Mouse (Mus musculus) adipose tissue, adult 10 weeks (tissue): Measurements from ENCODE around the gene Bcar1. TPM values are rescaled to one million over a fixed set of nuclear protein-coding genes. Genes with fewer than 3 reads are reported as not detected.

Experiments
- polyA plus RNA-seq: library from polyadenylated mRNA; stranded (reverse); fragments of 350-450 nt; fragmentation: Illumina TruSeq; extraction: RNeasy Lipid Tissue Mini Kit (QIAGEN cat#74804); gene quantifications from one replicate; pipeline ENCODE4 v1.2.3, GENCODE M21; 2014; ENCODE audit warnings: low read depth, low replicate concordance

Gene Bcar1
- polyA plus RNA-seq, result 27.1 TPM

GRCm38 (mm10) chr8:111743792-111744696 is at the start of gene Bcar1:
Gene Bcar1 (minus strand): TSS chr8:111743809.

GRCm38 (mm10) chr8:111690960-111691445 is 52.6 kb downstream of the Bcar1 start, which contains the start of gene Ctrb1:
Gene Ctrb1 (minus strand): TSS chr8:111691010.

Other genes starting within 250 kb of the Bcar1 start
- gene Wdr59, start 221.7 kb downstream of the Bcar1 start, polyA plus RNA-seq, result 9.7 TPM
- 40.9 TPM for gene Znrf1, start 207.7 kb downstream of the Bcar1 start, polyA plus RNA-seq
- gene Ldhd, start 113.4 kb downstream of the Bcar1 start, polyA plus RNA-seq, result 267 TPM
- gene Zfp1, start 100.4 kb downstream of the Bcar1 start, polyA plus RNA-seq, result 20.4 TPM
- 2.3 TPM for gene Ctrb1, start 52.8 kb downstream of the Bcar1 start, polyA plus RNA-seq
- gene Cfdp1, start 110.5 kb upstream of the Bcar1 start, polyA plus RNA-seq, result 80.8 TPM
- 8.6 TPM for gene Tmem170, start 132.9 kb upstream of the Bcar1 start, polyA plus RNA-seq
- not detected for gene Chst5, start 166.6 kb upstream of the Bcar1 start, polyA plus RNA-seq
- gene Tmem231, start 190.1 kb upstream of the Bcar1 start, polyA plus RNA-seq, result 11.7 TPM
- 137 TPM for gene Gabarapl2, start 196.9 kb upstream of the Bcar1 start, polyA plus RNA-seq
- 5.9 TPM for gene Adat1, start 248.5 kb upstream of the Bcar1 start, polyA plus RNA-seq